9 mouse cellular contexts compared by ENCODE assay signal in the genomic region with DNA sequence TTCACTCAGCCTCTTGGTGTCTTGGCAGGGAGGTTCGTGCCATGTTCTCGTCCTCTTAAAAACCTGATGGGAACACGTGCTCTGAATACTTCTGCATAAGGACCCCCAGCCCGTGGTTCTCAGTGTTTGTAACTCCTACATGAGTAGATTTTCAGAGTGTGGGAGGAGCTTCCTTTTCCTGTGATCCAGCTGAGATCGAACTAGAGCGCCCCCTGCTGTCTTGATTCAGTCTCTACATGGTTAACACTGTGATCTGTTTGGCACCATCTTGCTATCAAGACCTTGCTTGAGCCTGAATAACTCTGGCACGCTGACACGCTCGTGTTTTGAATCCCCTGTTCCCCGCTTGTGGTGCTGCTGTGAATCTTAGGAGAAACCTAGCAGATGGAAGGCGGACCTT.
DNase-seq lines count a peak whose midpoint lies in the region; ATAC-seq and TF ChIP-seq lines count a peak whose summit lies in the region.
"Had no signal": no experiment of that assay in that cellular context is flagged by ENCODE, and none has a peak within 500 bp of the region (broad histone marks: within the 10 kb centered on the region; RNA-seq: fewer than 3 reads in every experiment).

No protein-coding gene starts in this region.

- H3K4me1 ChIP-seq in forebrain, embryonic 11.5 days (replicated peaks; ENCODE audit: control insufficient read depth, insufficient read depth, low read length) = no peaks in the 10 kb centered on the region
- no peaks in the 10 kb centered on the region for H3K4me1 ChIP-seq in forebrain, embryonic 15.5 days
- H3K4me1 ChIP-seq in ES-Bruce4 (ENCODE audit: control insufficient read depth, insufficient read depth, low read length) = no peaks in the 10 kb centered on the region
- H3K4me1 ChIP-seq in small intestine, adult 2 months (ENCODE audit: control insufficient read depth, insufficient read depth, insufficient read length, low read length) = peaks cover 3% of the 10 kb centered on the region; the same call in 1 of the 2 replicates
- H3K4me1 ChIP-seq: limb, embryonic 15.5 days had no signal

- no peak overlapping the region for H3K4me3 ChIP-seq in forebrain, embryonic 11.5 days (ENCODE audit: low read depth, low read length)
- H3K4me3 ChIP-seq in forebrain, embryonic 15.5 days = no peak overlapping the region
- no peak overlapping the region for H3K4me3 ChIP-seq in ES-Bruce4 (ENCODE audit: low read depth, low read length)
- H3K4me3 ChIP-seq in small intestine, adult 2 months (ENCODE audit: low read depth, low read length) = no peak overlapping the region
- H3K4me3 ChIP-seq: limb, embryonic 15.5 days had no signal

- no peaks in the 10 kb centered on the region for H3K9me3 ChIP-seq in forebrain, embryonic 11.5 days (ENCODE audit: control insufficient read depth, low read length)
- H3K9me3 ChIP-seq in forebrain, embryonic 15.5 days = no peaks in the 10 kb centered on the region
- no peaks in the 10 kb centered on the region for H3K9me3 ChIP-seq in ES-Bruce4 (replicated peaks; ENCODE audit: control insufficient read depth, insufficient read depth, low read length, poor library complexity, severe bottlenecking)
- H3K9me3 ChIP-seq: limb, embryonic 15.5 days had no signal

- ATAC-seq in forebrain, embryonic 11.5 days (replicated peaks; ENCODE audit: low FRiP score) = no peak
- ATAC-seq in forebrain, embryonic 15.5 days (replicated peaks) = no peak

- TF ChIP-seq CTCF in ES-Bruce4 (IDR thresholded peaks at IDR 0.05; ENCODE audit: low read depth, low read length) = peak; percentile 29
- TF ChIP-seq CTCF in small intestine, adult 2 months (IDR thresholded peaks at IDR 0.05; ENCODE audit: extremely low read depth, insufficient read length, insufficient replicate concordance, low read depth, low read length) = peak; percentile 50; the same call in 1 of the 2 replicates

- WGBS in forebrain, embryonic 11.5 days = 63% methylated on average over 11 of the region's 11 CpGs
- 59% methylated on average over 11 of the region's 11 CpGs for WGBS in forebrain, embryonic 15.5 days
- WGBS in small intestine, adult 2 months = 54% methylated on average over 11 of the region's 11 CpGs

- no peaks in the 10 kb centered on the region for H3K36me3 ChIP-seq in forebrain, embryonic 11.5 days (ENCODE audit: control insufficient read depth, insufficient read depth, low read length)
- H3K36me3 ChIP-seq in forebrain, embryonic 15.5 days = no peaks in the 10 kb centered on the region
- no peaks in the 10 kb centered on the region for H3K36me3 ChIP-seq in ES-Bruce4 (ENCODE audit: control insufficient read depth, insufficient read depth, low read length, poor library complexity, severe bottlenecking)
- H3K36me3 ChIP-seq in small intestine, adult 2 months (ENCODE audit: control insufficient read depth, insufficient read depth, low read length) = no peaks in the 10 kb centered on the region
- H3K36me3 ChIP-seq: limb, embryonic 15.5 days had no signal

- TF ChIP-seq EP300 in ES-Bruce4 (IDR thresholded peaks at IDR 0.05; ENCODE audit: insufficient read depth, low read depth, low read length) = no peak

- H3K9ac ChIP-seq in forebrain, embryonic 11.5 days (ENCODE audit: low read length) = no peak overlapping the region
- H3K9ac ChIP-seq in forebrain, embryonic 15.5 days (replicated peaks) = no peak overlapping the region
- no peak overlapping the region for H3K9ac ChIP-seq in ES-Bruce4 (ENCODE audit: low read depth, poor library complexity, severe bottlenecking)
- H3K9ac ChIP-seq: limb, embryonic 15.5 days had no signal

- no peak overlapping the region for H3K27ac ChIP-seq in forebrain, embryonic 11.5 days (ENCODE audit: low read depth, low read length)
- no peak overlapping the region for H3K27ac ChIP-seq in forebrain, embryonic 15.5 days (replicated peaks)
- H3K27ac ChIP-seq in ES-Bruce4 (ENCODE audit: insufficient read depth, low read length) = no peak overlapping the region
- no peak overlapping the region for H3K27ac ChIP-seq in small intestine, adult 2 months (ENCODE audit: insufficient read depth, low read depth, low read length)
- H3K27ac ChIP-seq: limb, embryonic 15.5 days had no signal

- no peaks in the 10 kb centered on the region for H3K27me3 ChIP-seq in forebrain, embryonic 11.5 days (ENCODE audit: control insufficient read depth, insufficient read depth, low read length)
- H3K27me3 ChIP-seq in forebrain, embryonic 15.5 days = no peaks in the 10 kb centered on the region
- no peaks in the 10 kb centered on the region for H3K27me3 ChIP-seq in ES-Bruce4 (ENCODE audit: control insufficient read depth, insufficient read depth, low read length, poor library complexity, severe bottlenecking)
- H3K27me3 ChIP-seq in small intestine, adult 2 months (ENCODE audit: control insufficient read depth, insufficient read depth, low read length) = no peaks in the 10 kb centered on the region
- H3K27me3 ChIP-seq: limb, embryonic 15.5 days had no signal

- TF ChIP-seq POLR2A in ES-Bruce4 (IDR thresholded peaks at IDR 0.05; ENCODE audit: insufficient read depth, low read length) = no peak
- no peak for TF ChIP-seq POLR2A in small intestine, adult 2 months (IDR thresholded peaks at IDR 0.05; ENCODE audit: low read depth, low read length)

- peak; percentile 72 for DNase-seq in forebrain, embryonic 11.5 days (ENCODE audit: low spot score)
- DNase-seq in c-Kit-positive CD71-positive TER-119-positive erythroid progenitor cells, embryonic 14.5 days (ENCODE audit: low spot score) = peak; percentile 39
- peak; percentile 80 for DNase-seq in gastrocnemius, adult 18-20 months (ENCODE audit: low spot score)
- peak; percentile 60 to 78 for DNase-seq in layer of hippocampus, adult 18-20 months (ENCODE audit: low spot score in 2 of 2)
- peak; percentile 81 for DNase-seq in lung, postnatal 10 days

- no peak overlapping the region for H3K4me2 ChIP-seq in forebrain, embryonic 11.5 days (ENCODE audit: low read depth, low read length, severe bottlenecking)
- H3K4me2 ChIP-seq in forebrain, embryonic 15.5 days (replicated peaks) = no peak overlapping the region
- H3K4me2 ChIP-seq: limb, embryonic 15.5 days had no signal
